Mouse (Mus musculus) midbrain, embryonic 16.5 days (tissue): ENCODE results near the gene Ppp3ca. TPM values are rescaled to one million over a fixed set of nuclear protein-coding genes. Genes with fewer than 3 reads are reported as not detected.

Experiments
- ATAC-seq: fragments of 200-750 bp; cut with Nextera tagmentation; 2 replicates; pipeline ENCODE4 v1.8.0; 2017; ENCODE audit warnings: moderate TSS enrichment
- H3K27ac ChIP-seq: fragments of 300-500 bp; sonication (generic); 2 replicates; pipeline ENCODE4 v1.5.1; 2014; ENCODE audit warnings: mild to moderate bottlenecking, low read length, mixed read lengths
- H3K27me3 ChIP-seq: fragments of 300-500 bp; sonication (generic); 2 replicates; pipeline ENCODE4 v1.6.1; 2014; ENCODE audit warnings: low read depth, low read length, mixed read lengths; ENCODE audit not compliant: control insufficient read depth, insufficient read depth
- H3K36me3 ChIP-seq: fragments of 300-500 bp; sonication (generic); 2 replicates; pipeline ENCODE4 v1.6.1; 2014; ENCODE audit warnings: mild to moderate bottlenecking, low read length, moderate library complexity, mixed read lengths; ENCODE audit not compliant: control insufficient read depth, insufficient read depth
- H3K4me1 ChIP-seq: fragments of 300-500 bp; sonication (generic); 2 replicates; pipeline ENCODE4 v1.6.1; 2014; ENCODE audit warnings: mild to moderate bottlenecking, low read length, mixed read lengths; ENCODE audit not compliant: control insufficient read depth, insufficient read depth
- H3K4me2 ChIP-seq: fragments of 300-500 bp; sonication (generic); 2 replicates; pipeline ENCODE4 v1.6.1; 2014; ENCODE audit warnings: mild to moderate bottlenecking, low read length, mixed read lengths
- H3K4me3 ChIP-seq: fragments of 300-500 bp; sonication (generic); 2 replicates; pipeline ENCODE4 v1.5.1; 2014; ENCODE audit warnings: low read depth, mild to moderate bottlenecking, low read length, moderate library complexity, mixed read lengths
- H3K9ac ChIP-seq: fragments of 300-500 bp; sonication (generic); 2 replicates; pipeline ENCODE4 v1.6.1; 2014; ENCODE audit warnings: low read depth, low read length, mixed read lengths
- H3K9me3 ChIP-seq: fragments of 300-500 bp; sonication (generic); replicated peaks from 2 replicates; pipeline ENCODE4 v1.6.1; 2014; ENCODE audit warnings: mild to moderate bottlenecking, low read length, mixed read lengths; ENCODE audit not compliant: control insufficient read depth, poor library complexity, severe bottlenecking
- WGBS: fragments of 180-500 bp; shearing (Covaris S2); extraction: QIAGEN DNeasy Blood & Tissue Kit; methylation state at CpG from one replicate; pipeline ENCODE4 v1.1.7; 2014; 5-methylcytosine and 5-hydroxymethylcytosine counted together
- polyA plus RNA-seq: library from polyadenylated mRNA; unstranded; fragments of >200 nt; fragmentation: Nextera tagmentation; extraction: Ambion mirVana; gene quantifications from 2 replicates; pipeline ENCODE4 v1.2.1, GENCODE M21; 2015

The Ppp3ca gene
- polyA plus RNA-seq, 1 experiment from 2014 or later = 146 TPM

GRCm38 (mm10) chr3:136763717-136764270 is 93.9 kb downstream of the Ppp3ca start:
- WGBS = 71% methylated on average over 5 of the region's 5 CpGs
- no peak overlapping the region for H3K4me2 ChIP-seq
- H3K9ac ChIP-seq = no peak overlapping the region
- H3K36me3 ChIP-seq = no peaks in the 10 kb centered on the region
- no peak overlapping the region for H3K27ac ChIP-seq
- no peak overlapping the region for H3K4me3 ChIP-seq
- H3K27me3 ChIP-seq = no peaks in the 10 kb centered on the region
- ATAC-seq = no peak
- no peaks in the 10 kb centered on the region for H3K9me3 ChIP-seq
- H3K4me1 ChIP-seq = peaks cover 6% of the 10 kb centered on the region; the same call in 1 of the 2 replicates

DNA sequence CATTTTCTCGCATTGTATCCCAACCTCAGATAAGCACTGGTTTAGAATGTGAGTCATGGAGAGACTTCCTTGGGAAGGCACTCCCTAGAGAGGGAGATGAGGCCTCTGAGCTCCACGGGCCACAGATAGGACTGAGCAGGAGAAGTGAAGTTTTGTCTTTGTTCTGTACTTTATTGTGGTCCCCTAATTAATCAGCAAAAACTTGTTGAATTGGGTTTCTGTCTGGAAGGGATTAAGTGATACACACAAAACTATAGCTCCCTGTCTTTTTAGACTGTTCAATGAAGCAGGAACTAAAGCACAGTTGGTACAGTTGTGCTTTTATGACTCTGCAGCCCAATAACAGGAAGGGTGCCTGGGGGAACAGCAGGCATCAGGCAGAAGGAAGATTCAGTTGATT is 95.6 kb downstream of the Ppp3ca start:
- Histone ChIP-seq H3K4me1 (peaks cover 6% of the 10 kb centered on the region; the same call in 1 of the 2 replicates), H3K4me2 (no peak overlapping the region), H3K4me3 (no peak overlapping the region), H3K9me3 (no peaks in the 10 kb centered on the region), H3K36me3 (no peaks in the 10 kb centered on the region), H3K27me3 (no peaks in the 10 kb centered on the region), H3K27ac (no peak overlapping the region), H3K9ac (no peak overlapping the region)
- no peak for ATAC-seq
- 50% methylated on average over 2 of the region's 2 CpGs for WGBS

- Histone ChIP-seq H3K4me1 (peaks cover 6% of the 10 kb centered on the region; the same call in 1 of the 2 replicates), H3K27me3 (no peaks in the 10 kb centered on the region), H3K36me3 (no peaks in the 10 kb centered on the region), H3K4me2 (no peak overlapping the region), H3K9me3 (no peaks in the 10 kb centered on the region), H3K4me3 (no peak overlapping the region), H3K27ac (no peak overlapping the region), H3K9ac (no peak overlapping the region)
- WGBS = 95% methylated on average over 5 of the region's 5 CpGs
- no peak for ATAC-seq
These were observed 99.0 kb downstream of the Ppp3ca start for GRCm38 (mm10) chr3:136768775-136769485.

GRCm38 (mm10) chr3:136769486-136769882 is 99.6 kb downstream of the Ppp3ca start:
- Histone ChIP-seq H3K9me3 (no peaks in the 10 kb centered on the region), H3K27ac (no peak overlapping the region), H3K9ac (no peak overlapping the region), H3K36me3 (no peaks in the 10 kb centered on the region), H3K4me2 (no peak overlapping the region), H3K27me3 (no peaks in the 10 kb centered on the region), H3K4me3 (no peak overlapping the region), H3K4me1 (peaks cover 5% of the 10 kb centered on the region; the same call in 1 of the 2 replicates)
- WGBS = 88% methylated on average over 1 of the region's 1 CpGs
- no peak for ATAC-seq

DNA sequence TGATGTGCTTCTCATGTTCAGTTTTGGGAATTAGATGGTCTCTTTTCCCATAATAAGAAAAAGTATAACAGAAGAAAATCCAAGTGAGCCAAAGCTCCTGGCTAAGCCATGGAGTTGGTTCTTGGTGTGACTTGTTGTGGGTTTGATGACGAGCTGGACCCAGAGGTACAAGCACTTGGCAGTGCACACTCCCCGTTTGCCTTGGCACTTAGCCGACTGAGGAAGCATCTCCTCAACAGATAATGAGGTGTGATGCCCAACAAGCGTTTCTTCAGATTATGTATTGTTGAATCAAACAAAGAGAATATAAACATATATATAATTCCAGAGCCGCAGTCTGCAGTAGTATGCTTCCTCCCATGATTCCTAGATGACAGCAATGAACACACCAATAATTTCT is 101.8 kb downstream of the Ppp3ca start:
- Histone ChIP-seq H3K27me3 (no peaks in the 10 kb centered on the region), H3K4me2 (no peak overlapping the region), H3K9ac (no peak overlapping the region), H3K27ac (no peak overlapping the region), H3K4me1 (no peaks in the 10 kb centered on the region; the same call in 1 of the 2 replicates), H3K4me3 (no peak overlapping the region), H3K9me3 (no peaks in the 10 kb centered on the region), H3K36me3 (no peaks in the 10 kb centered on the region)
- ATAC-seq = no peak
- 79% methylated on average over 5 of the region's 5 CpGs for WGBS

DNA sequence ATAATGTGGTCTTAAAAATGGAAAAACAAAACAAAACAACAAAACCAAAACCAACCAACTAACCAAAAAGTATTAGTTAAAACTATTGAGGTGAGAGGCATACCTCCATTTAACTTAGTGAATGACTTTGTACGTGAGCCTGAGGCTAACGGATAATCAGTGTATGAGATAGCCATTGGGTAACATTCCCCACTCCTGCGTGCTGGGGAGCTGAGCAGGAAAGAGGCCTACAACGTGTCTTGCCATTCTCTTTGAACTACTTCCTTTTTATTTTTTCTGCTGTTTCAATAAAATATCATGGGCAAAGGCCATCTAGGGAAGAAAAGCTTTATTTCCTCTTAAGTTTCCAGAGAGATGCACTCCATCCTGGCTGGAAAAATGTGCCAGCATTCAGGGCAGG is 103.3 kb downstream of the Ppp3ca start:
- no peaks in the 10 kb centered on the region for H3K36me3 ChIP-seq
- WGBS = 86% methylated on average over 4 of the region's 4 CpGs
- peaks cover 5% of the 10 kb centered on the region for H3K4me1 ChIP-seq
- H3K27ac ChIP-seq = no peak overlapping the region
- no peaks in the 10 kb centered on the region for H3K9me3 ChIP-seq
- H3K27me3 ChIP-seq = no peaks in the 10 kb centered on the region
- no peak overlapping the region for H3K9ac ChIP-seq
- H3K4me2 ChIP-seq = no peak overlapping the region
- ATAC-seq = no peak
- H3K4me3 ChIP-seq = no peak overlapping the region

DNA sequence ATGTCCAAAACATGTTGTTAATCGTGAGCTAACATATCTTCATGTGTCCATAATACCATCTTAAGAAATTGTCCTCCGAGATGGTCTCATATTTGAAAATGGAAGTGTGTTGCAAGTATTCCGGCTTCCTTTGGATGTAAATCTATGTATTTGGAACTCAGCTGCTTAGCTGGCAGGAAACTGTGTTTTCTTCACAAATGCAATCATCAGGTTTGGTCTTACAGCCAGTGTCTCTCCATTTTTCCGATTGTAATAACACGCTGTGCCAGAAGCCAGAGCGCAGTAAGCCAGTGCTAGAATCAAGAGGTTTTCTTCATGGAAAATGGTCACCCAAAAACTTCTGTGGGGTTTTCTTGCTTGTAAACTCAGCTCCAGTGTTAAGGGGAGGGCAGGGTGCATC is 104.3 kb downstream of the Ppp3ca start:
- Histone ChIP-seq H3K9me3 (no peaks in the 10 kb centered on the region), H3K36me3 (no peaks in the 10 kb centered on the region), H3K4me2 (no peak overlapping the region), H3K9ac (no peak overlapping the region), H3K4me3 (no peak overlapping the region), H3K27ac (no peak overlapping the region), H3K27me3 (no peaks in the 10 kb centered on the region), H3K4me1 (peaks cover 6% of the 10 kb centered on the region)
- WGBS = 81% methylated on average over 6 of the region's 6 CpGs
- no peak for ATAC-seq

DNA sequence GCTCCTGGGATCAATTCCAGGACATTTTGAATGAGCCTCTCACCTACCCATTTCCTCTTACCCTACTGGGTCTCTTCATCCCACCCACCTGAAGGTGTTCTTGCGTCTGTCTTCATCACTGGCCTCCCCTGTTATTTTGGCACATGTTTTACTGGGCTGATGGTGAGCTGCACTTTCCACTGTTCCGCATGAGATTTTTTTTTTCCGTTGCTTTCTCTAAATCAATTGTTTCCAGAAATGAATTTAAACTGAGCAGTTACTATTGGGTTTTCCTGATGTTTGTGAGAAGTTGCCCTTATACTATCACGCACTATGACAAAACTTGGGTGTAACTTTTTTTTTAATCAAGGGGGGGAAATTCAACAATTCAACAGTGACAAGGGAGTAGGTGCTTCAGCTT is 106.6 kb downstream of the Ppp3ca start:
- no peaks in the 10 kb centered on the region for H3K27me3 ChIP-seq
- no peak for ATAC-seq

GRCm38 (mm10) chr3:136777380-136777779 is 107.5 kb downstream of the Ppp3ca start:
- peaks cover 6% of the 10 kb centered on the region for H3K4me1 ChIP-seq
- no peak for ATAC-seq

More for the DNA sequence above, 106.6 kb downstream of the Ppp3ca start:
- Histone ChIP-seq H3K36me3 (no peaks in the 10 kb centered on the region), H3K4me3 (no peak overlapping the region), H3K27ac (no peak overlapping the region), H3K9ac (no peak overlapping the region), H3K4me1 (peaks cover 6% of the 10 kb centered on the region), H3K9me3 (no peaks in the 10 kb centered on the region), H3K4me2 (no peak overlapping the region)
- 91% methylated on average over 4 of the region's 4 CpGs for WGBS

More at GRCm38 (mm10) chr3:136777380-136777779, 107.5 kb downstream of the Ppp3ca start:
- H3K27ac ChIP-seq = no peak overlapping the region
- WGBS = 77% methylated on average over 7 of the region's 7 CpGs
- no peak overlapping the region for H3K4me3 ChIP-seq
- H3K36me3 ChIP-seq = no peaks in the 10 kb centered on the region
- no peaks in the 10 kb centered on the region for H3K9me3 ChIP-seq
- H3K9ac ChIP-seq = no peak overlapping the region
- no peak overlapping the region for H3K4me2 ChIP-seq
- H3K27me3 ChIP-seq = no peaks in the 10 kb centered on the region
